Mouse (Mus musculus) MEL (cell line): ENCODE measurements around the gene Mmgt2.

Experiments used
- CTCF ChIP-seq, 3 experiments: IDR thresholded peaks in 2 of 3; conservative IDR thresholded peaks in 1 of 3; 2 replicates each; pipeline ENCODE4 v1.5.1; 2011 to 2012; ENCODE audit warnings: low read length in 3 of 3, low read depth in 2 of 3, mild to moderate bottlenecking in 2 of 3, improper control_type of control experiment in 1 of 3, inconsistent platforms in 1 of 3, mixed read lengths in 1 of 3, moderate library complexity in 1 of 3; ENCODE audit not compliant: control insufficient read depth in 1 of 3, insufficient read depth in 1 of 3, poor library complexity in 1 of 3, severe bottlenecking in 1 of 3
- MAX ChIP-seq: IDR thresholded peaks from 2 replicates; pipeline ENCODE4 v1.6.1; 2011; ENCODE audit warnings: low read length, improper control_type of control experiment
- MEF2A ChIP-seq: IDR thresholded peaks from 2 replicates; pipeline ENCODE4 v1.6.1; 2014; ENCODE audit warnings: low read depth, mild to moderate bottlenecking, inconsistent platforms, low read length, improper control_type of control experiment; ENCODE audit not compliant: poor library complexity, insufficient replicate concordance, severe bottlenecking; ENCODE audit errors: extremely low read depth
- MXI1 ChIP-seq: IDR thresholded peaks from 2 replicates; pipeline ENCODE4 v1.6.1; 2011; ENCODE audit warnings: mild to moderate bottlenecking, low read depth, low read length, improper control_type of control experiment
- POLR2A ChIP-seq, 2 experiments: IDR thresholded peaks; 2 replicates each; pipeline ENCODE4 v1.6.1; 2011 to 2012; ENCODE audit warnings: low read length in 2 of 2, mild to moderate bottlenecking in 2 of 2, control low read depth in 1 of 2, improper control_type of control experiment in 1 of 2, low read depth in 1 of 2, moderate library complexity in 1 of 2; ENCODE audit not compliant: control insufficient read depth in 1 of 2, insufficient read depth in 1 of 2, poor library complexity in 1 of 2
- TCF12 ChIP-seq: IDR thresholded peaks from 2 replicates; pipeline ENCODE4 v1.6.1; 2014; ENCODE audit warnings: low read depth, mild to moderate bottlenecking, inconsistent platforms, low read length, improper control_type of control experiment, moderate library complexity
- ZNF384 ChIP-seq: IDR thresholded peaks from 2 replicates; pipeline ENCODE4 v1.6.1; 2012; ENCODE audit warnings: low read depth, mild to moderate bottlenecking, inconsistent platforms, low read length, improper control_type of control experiment

DNA sequence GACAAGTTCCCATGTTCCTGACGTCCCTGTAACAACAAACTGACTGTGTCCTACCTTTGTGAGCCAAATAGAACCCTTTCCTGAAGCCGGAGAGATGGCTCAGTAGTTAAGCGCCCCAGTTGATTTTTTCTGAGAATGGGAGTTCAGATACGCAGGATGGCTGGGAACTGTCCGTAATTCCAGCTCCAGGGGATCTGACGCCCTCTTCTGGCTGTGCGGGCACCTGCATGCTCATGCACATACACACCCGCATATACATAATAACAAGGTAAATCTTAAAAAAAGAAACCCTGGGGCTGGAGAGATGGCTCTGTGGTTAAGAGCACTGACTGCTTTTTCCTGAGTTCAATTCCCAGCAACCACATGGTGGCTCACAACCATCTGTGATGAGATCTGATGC, 46.7 kb downstream of the Mmgt2 start:
- TF ChIP-seq POLR2A (IDR thresholded peaks at IDR 0.05; ENCODE audit: control insufficient read depth in 1 of 2, insufficient read depth in 1 of 2, low read depth in 1 of 2, low read length in 2 of 2, poor library complexity in 1 of 2) (no peak), CTCF (IDR thresholded peaks at IDR 0.05 in 2 of 3, conservative IDR thresholded peaks at IDR 0.05 in 1 of 3; ENCODE audit: control insufficient read depth in 1 of 3, insufficient read depth in 1 of 3, low read depth in 2 of 3, low read length in 3 of 3, poor library complexity in 1 of 3, severe bottlenecking in 1 of 3) (peak; percentile 22 to 48 (median 24); a peak in 5 of 6 replicates), MEF2A (no peak), TCF12 (no peak), MAX (no peak), MXI1 (no peak), ZNF384 (no peak)
